Mouse (Mus musculus): Measurements from ENCODE around the gene Nacad. TPM values are rescaled to one million over a fixed set of nuclear protein-coding genes. Genes with fewer than 3 reads are reported as not detected.

Gene Nacad
- polyA plus RNA-seq, 1 experiment from 2014 or later, result 9.8 TPM

DNA sequence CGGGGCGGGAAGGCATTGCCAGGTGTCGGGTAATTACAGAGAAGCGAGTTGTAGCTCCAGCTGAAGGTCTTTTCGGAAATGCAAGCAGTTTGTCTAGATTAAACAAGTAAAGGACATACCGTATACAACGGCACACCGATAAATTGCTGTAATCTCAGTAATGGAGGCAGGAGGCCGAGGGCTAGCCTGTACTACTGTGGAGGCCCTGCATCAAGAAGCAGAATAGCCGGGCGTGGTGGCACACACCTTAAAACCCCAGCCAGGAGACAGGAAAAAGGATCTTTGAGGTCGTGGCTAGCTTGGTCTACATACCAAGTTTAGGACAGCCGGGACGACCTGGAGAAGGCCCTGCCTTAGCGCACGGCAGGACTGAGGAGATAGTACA lies 20.5 kb upstream of the Nacad start:
- 15% methylated on average over 16 of the region's 16 CpGs for whole genome bisulfite sequencing
- no peaks in the 10 kb centered on the region for H3K9me3 ChIP-seq
- peaks cover 23% of the 10 kb centered on the region for H3K4me1 ChIP-seq
- no peaks in the 10 kb centered on the region for H3K27me3 ChIP-seq (replicated peaks; ENCODE audit: low read depth, poor library complexity, severe bottlenecking)
- no peak for DNase-seq (ENCODE audit: low spot score)
- peak overlapping the region; percentile 96 for H3K27ac ChIP-seq (replicated peaks)
- H3K4me3 ChIP-seq, result peak overlapping the region; percentile 85
- H3K36me3 ChIP-seq (replicated peaks), result peaks cover 34% of the 10 kb centered on the region

DNA sequence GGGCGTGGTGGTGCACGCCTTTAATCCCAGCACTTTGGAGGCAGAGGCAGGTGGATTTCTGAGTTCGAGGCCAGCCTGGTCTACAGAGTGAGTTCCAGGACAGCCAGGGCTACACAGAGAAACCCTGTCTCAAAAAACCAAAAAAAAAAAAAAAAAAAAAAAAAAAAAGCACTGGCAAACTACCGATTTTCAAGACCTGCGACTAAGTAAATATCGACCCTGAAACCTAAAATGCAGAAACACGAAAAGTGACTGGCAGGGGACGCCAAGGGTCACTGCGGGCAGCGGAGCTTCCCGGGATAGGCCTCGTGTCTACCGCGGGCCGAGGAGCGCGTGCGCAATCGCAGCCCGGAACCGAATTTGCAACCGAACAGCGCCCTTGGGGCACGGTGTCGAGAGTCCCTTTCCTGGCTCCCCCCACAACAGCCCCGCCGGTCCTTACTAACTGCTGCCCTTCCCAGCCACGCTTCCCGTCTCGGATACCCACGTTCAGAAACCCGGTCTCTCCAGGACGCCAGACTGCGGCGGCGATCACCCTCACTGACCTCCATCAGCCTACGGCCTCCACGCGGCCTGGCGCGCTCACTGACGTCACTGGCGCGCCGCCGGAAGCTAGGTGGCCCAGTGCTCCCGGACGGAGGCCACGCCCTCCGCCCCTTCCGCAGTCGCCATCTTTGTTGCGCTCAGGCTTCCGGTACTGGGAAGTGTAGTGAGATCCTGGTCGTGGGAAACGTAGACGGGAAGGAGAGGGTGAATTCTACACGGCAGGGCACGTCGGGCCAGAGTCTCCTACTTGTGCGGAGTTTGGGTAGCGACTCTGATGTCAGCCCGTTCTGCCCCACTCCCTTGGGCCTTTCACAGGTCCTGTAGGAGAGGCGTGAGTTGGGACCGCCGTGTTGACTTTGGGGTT lies 19.9 kb upstream of the Nacad start, which contains the start of gene Tbrg4:
Gene Tbrg4 (minus strand): TSS at position 590 of the 910 bp plus-strand sequence.
- no peaks in the 10 kb centered on the region for H3K9me3 ChIP-seq
- WGBS, result under 1% methylated on average over 66 of the region's 66 CpGs
- peak within 1 kb of the TSS; percentile 85 for H3K4me3 ChIP-seq
- no peaks in the 10 kb centered on the region for H3K27me3 ChIP-seq (replicated peaks; ENCODE audit: low read depth, poor library complexity, severe bottlenecking)
- DNase-seq (ENCODE audit: low spot score), result peak; percentile 95
- H3K36me3 ChIP-seq (replicated peaks), result peaks cover 40% of the 10 kb centered on the region
- peak within 1 kb of the TSS; percentile 96 for H3K27ac ChIP-seq (replicated peaks)
- H3K4me1 ChIP-seq, result peaks cover 23% of the 10 kb centered on the region

DNA sequence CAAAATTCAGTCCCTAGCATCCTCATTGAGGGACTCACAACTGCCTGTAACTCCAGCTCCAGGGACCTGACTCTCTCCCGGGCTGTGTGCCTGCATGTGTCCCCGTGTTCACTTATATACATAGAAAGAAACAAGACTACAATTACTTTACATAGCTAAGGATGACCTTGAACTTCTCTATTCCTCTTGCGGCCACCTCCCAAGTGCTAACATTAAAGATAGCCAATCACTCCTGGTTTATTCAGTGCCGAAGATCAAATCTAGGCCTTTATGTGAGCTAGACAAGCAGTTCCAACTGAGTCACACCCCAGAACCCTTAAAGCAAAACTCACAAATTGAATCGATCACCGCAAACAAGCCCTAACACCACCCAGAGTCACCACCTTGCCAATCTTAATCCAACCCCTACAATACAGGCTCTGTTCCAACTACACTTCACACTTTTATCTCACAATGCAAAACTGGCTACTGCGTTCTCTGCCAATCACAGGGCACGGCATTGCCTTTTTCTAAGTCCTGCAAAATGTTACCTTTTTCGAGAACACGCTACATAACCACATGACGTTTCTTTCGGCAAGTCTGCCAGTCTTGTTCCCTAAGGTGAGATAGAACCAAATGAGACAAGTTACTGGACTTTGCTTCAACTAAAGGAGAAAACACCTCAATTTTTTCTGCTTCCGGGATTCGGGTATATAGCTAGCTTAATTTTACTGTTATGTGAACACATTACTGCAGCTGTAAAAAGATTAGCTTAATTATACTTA lies 18.9 kb upstream of the Nacad start:
- H3K27ac ChIP-seq (replicated peaks), result 0 out of 2 replicates have a peak overlapping the region, but pooled peaks have one; percentile 96
- peaks cover 23% of the 10 kb centered on the region for H3K4me1 ChIP-seq
- H3K4me3 ChIP-seq, result peak overlapping the region; percentile 85
- H3K36me3 ChIP-seq (replicated peaks), result peaks cover 50% of the 10 kb centered on the region
- no peaks in the 10 kb centered on the region for H3K27me3 ChIP-seq (replicated peaks; ENCODE audit: low read depth, poor library complexity, severe bottlenecking)
- DNase-seq (ENCODE audit: low spot score), result no peak
- WGBS, result 72% methylated on average over 14 of the region's 14 CpGs
- H3K9me3 ChIP-seq, result no peaks in the 10 kb centered on the region

DNA sequence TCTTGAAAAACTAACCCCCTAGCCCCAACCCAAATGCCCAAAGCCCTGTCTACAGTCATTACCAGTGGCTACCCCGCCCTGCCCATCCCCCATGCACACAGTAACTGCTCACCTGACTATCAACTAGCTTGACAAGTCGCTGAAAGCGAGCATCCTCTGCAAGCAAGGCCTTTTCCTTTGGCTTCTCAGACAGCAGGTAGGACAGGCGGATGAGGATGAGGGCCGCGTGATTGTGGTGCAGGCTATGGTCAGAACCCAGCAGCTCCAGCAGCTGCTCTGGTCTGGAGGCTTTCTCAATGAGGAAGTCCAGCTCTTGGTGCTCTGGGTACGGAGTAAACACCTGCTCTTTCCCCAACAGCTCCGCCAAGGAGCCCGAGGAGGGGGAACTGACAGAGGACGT lies 17.9 kb upstream of the Nacad start:
- Histone ChIP-seq H3K27me3 (replicated peaks; ENCODE audit: low read depth, poor library complexity, severe bottlenecking) (no peaks in the 10 kb centered on the region), H3K36me3 (replicated peaks) (peaks cover 61% of the 10 kb centered on the region), H3K4me3 (peak overlapping the region; percentile 85; the same call in 1 of the 2 replicates), H3K9me3 (no peaks in the 10 kb centered on the region), H3K27ac (replicated peaks) (no peak overlapping the region), H3K4me1 (peaks cover 23% of the 10 kb centered on the region)
- WGBS, result 90% methylated on average over 10 of the region's 10 CpGs
- no peak for DNase-seq (ENCODE audit: low spot score)

DNA sequence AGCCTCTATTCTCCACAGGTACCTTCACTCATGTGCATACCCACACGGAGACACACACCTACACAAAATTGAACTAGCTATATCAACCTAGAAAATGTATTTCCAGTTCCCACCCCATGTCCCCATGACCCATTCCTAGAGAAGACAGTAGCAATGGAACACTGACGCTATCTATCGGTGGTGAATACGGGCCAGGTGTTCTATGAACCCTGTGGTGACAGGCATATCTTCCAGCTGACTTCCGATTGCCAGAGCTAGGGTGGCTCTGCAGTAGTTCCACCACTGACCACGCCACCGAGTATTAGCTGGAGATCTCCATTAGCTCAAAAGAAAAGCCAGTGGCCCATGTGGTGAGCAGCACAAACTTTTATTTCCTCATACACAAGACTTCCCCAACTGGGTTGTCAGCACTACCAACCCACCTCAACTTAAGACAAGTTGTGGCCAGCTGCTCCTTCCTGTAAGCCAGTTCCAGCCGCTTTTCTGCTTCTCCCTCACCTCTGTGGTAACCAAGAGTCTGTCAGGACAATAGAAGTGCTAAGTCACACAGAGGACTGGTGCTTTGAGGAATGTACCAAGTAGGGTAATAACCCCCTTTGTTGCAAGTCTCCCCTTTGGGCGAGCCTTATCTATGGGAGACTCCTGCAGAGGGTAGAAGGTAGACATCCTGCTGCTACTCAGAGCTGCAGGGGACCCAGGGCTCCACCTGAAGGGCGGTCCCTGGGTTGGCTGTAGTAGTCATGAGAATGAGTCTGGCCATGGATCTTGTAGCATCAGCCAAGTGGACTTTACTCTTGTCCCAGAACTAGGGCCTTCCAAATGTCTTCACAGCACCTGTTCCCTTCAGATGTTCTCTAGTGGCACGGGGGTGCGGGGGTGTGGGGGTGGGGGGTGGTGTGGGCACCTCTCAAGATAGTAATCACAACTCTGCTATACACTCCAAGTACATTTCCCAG lies 9.7 kb upstream of the Nacad start:
- H3K4me3 ChIP-seq, result no peak overlapping the region
- no peak overlapping the region for H3K27ac ChIP-seq (replicated peaks)
- H3K27me3 ChIP-seq (replicated peaks; ENCODE audit: low read depth, poor library complexity, severe bottlenecking), result no peaks in the 10 kb centered on the region
- no peaks in the 10 kb centered on the region for H3K4me1 ChIP-seq
- DNase-seq (ENCODE audit: low spot score), result no peak
- no peaks in the 10 kb centered on the region for H3K9me3 ChIP-seq
- peaks cover 99% of the 10 kb centered on the region for H3K36me3 ChIP-seq (replicated peaks)
- WGBS, result 93% methylated on average over 12 of the region's 12 CpGs

DNA sequence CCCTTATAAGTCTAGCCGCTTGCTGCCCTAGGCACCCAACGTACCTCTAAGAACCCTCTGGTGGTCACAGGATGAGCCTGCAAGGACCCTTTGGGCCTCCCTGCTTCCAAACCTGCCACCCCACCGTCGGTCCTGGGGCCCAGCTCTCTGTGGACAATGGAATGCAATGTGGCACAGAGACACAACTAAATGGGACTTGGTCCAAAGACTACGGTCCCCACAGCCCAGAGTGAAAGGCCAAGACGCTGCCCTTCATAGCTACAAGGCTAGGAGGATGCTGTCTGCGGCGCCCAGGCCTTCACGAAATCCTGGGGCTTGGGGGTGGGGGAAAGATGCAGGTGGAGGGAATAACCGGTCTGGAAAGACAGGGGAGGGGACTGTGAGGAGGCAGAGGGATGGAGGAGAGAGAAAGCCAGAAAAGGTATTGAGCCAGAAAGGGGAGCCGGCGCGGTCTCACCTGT lies 802 bp downstream of the Nacad start:
- no peak for DNase-seq (ENCODE audit: low spot score)
- H3K9me3 ChIP-seq, result no peaks in the 10 kb centered on the region
- 13% methylated on average over 13 of the region's 13 CpGs for WGBS
- peaks cover 3% of the 10 kb centered on the region; the same call in 1 of the 2 replicates for H3K36me3 ChIP-seq (replicated peaks)
- H3K4me1 ChIP-seq, result peaks cover 53% of the 10 kb centered on the region
- peak overlapping the region; percentile 59 for H3K4me3 ChIP-seq
- peaks cover 57% of the 10 kb centered on the region for H3K27me3 ChIP-seq (replicated peaks; ENCODE audit: low read depth, poor library complexity, severe bottlenecking)
- H3K27ac ChIP-seq (replicated peaks), result peak overlapping the region; percentile 69

DNA sequence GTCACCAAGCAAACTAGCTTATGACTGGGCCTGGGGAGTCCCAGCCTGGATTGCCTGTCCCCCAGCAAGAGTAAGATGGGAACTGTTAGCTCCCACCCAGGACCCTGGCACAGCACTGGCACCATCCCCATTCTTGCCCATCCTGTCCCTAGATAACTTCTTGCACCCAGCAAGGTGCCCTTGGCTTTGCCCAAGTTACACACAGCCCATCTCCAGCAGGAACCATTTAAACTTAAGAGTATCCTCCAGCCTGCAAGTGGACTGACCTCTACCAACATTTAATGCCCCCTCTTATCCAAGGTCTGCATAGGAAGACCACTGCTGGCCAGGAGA lies 1.3 kb downstream of the Nacad start:
- no peak for DNase-seq (ENCODE audit: low spot score)
- Histone ChIP-seq H3K9me3 (no peaks in the 10 kb centered on the region), H3K4me1 (peaks cover 58% of the 10 kb centered on the region), H3K27me3 (replicated peaks; ENCODE audit: low read depth, poor library complexity, severe bottlenecking) (peaks cover 57% of the 10 kb centered on the region), H3K4me3 (peak overlapping the region; percentile 59), H3K36me3 (replicated peaks) (peaks cover 3% of the 10 kb centered on the region; the same call in 1 of the 2 replicates), H3K27ac (replicated peaks) (no peak overlapping the region; the same call in 1 of the 2 replicates)

DNA sequence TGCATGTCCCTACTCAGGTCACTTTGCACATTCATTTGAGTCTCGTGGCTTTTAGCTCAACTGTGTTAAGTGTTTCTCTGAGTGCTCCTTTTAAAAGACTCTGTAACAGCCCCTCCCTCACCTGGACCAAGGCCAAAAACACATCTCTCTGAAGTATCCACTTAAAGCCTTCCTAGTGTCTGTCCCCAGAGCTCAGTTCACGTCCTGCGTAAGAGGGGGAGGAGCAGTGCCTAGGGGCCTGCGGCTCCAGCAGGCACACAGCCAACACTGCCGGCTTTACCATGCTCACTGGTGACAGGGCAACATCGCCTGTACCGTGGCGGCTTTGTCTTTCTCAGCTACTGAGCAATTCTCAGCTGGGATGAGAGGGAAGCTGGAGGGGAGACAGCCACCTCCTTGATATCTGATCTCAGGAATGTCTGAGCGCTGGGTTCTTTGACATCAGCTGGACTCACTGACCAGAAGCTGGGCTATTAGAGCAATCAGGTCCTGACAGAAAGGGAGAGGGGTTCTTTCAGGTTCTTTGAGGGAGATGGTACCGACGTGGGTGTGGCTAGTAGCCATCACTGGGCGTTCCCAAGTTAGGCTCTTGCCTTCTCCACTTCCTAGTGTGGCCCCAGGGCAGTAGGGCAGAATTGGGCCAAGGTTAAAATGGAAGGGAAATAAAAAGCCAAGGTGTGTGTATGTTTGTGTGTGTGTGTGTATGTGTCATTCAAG lies 1.8 kb downstream of the Nacad start:
- Histone ChIP-seq H3K27ac (replicated peaks) (no peak overlapping the region), H3K4me3 (peak overlapping the region; percentile 59), H3K36me3 (replicated peaks) (peaks cover 6% of the 10 kb centered on the region; the same call in 1 of the 2 replicates), H3K9me3 (no peaks in the 10 kb centered on the region), H3K27me3 (replicated peaks; ENCODE audit: low read depth, poor library complexity, severe bottlenecking) (peaks cover 57% of the 10 kb centered on the region), H3K4me1 (peaks cover 63% of the 10 kb centered on the region)
- DNase-seq (ENCODE audit: low spot score), result peak; percentile 30
- 27% methylated on average over 12 of the region's 12 CpGs for WGBS

DNA sequence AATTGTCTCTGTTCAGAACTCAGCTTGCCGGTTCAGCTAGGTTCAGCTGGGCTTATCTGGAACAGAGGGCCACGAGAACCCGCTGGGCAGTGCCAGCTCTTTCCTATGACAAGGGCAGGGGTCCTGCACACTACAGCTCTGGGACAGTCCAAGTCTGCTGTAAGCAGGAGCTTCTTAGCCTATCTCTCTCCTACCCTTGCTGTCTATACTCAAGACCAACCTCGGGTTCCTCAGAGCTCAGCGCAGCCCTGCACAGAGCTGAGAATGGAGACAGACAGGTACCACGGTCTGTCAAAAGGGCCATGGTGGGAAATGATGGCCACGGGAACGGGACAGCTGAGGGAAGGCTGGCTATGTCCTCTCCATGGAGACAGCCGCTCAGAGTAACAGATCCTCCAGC lies 2.6 kb downstream of the Nacad start:
- peaks cover 57% of the 10 kb centered on the region for H3K27me3 ChIP-seq (replicated peaks; ENCODE audit: low read depth, poor library complexity, severe bottlenecking)
- peaks cover 71% of the 10 kb centered on the region for H3K4me1 ChIP-seq
- no peak for DNase-seq (ENCODE audit: low spot score)
- WGBS, result 78% methylated on average over 9 of the region's 9 CpGs
- H3K9me3 ChIP-seq, result no peaks in the 10 kb centered on the region
- H3K4me3 ChIP-seq, result no peak overlapping the region
- peaks cover 14% of the 10 kb centered on the region for H3K36me3 ChIP-seq (replicated peaks)
- 0 out of 2 replicates have a peak overlapping the region, but pooled peaks have one; percentile 10 for H3K27ac ChIP-seq (replicated peaks)

DNA sequence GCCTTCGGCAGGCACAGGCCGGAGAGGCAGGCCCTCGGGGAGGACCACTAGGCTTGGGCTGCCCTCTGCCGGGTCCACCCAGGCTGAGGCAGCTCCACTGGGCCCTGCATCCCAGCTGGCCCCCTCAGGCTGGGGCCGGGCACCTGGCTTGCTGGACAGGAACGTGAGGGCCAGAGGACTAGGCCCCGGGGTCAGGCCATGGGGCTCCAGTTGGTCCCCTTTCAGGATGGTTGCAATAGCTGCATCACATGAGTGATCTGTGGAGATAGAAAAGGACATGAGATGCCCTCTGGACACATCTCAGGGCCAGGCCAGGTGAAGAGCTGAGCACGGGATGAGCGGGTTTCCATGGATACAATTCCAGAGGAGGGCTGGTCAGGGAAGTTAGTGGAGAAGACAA lies 3.2 kb downstream of the Nacad start:
- WGBS, result 84% methylated on average over 9 of the region's 9 CpGs
- no peak for DNase-seq (ENCODE audit: low spot score)
- H3K4me1 ChIP-seq, result peaks cover 77% of the 10 kb centered on the region
- no peaks in the 10 kb centered on the region for H3K9me3 ChIP-seq
- no peak overlapping the region for H3K27ac ChIP-seq (replicated peaks)
- H3K27me3 ChIP-seq (replicated peaks; ENCODE audit: low read depth, poor library complexity, severe bottlenecking), result peaks cover 57% of the 10 kb centered on the region
- H3K4me3 ChIP-seq, result no peak overlapping the region
- peaks cover 20% of the 10 kb centered on the region for H3K36me3 ChIP-seq (replicated peaks)

DNA sequence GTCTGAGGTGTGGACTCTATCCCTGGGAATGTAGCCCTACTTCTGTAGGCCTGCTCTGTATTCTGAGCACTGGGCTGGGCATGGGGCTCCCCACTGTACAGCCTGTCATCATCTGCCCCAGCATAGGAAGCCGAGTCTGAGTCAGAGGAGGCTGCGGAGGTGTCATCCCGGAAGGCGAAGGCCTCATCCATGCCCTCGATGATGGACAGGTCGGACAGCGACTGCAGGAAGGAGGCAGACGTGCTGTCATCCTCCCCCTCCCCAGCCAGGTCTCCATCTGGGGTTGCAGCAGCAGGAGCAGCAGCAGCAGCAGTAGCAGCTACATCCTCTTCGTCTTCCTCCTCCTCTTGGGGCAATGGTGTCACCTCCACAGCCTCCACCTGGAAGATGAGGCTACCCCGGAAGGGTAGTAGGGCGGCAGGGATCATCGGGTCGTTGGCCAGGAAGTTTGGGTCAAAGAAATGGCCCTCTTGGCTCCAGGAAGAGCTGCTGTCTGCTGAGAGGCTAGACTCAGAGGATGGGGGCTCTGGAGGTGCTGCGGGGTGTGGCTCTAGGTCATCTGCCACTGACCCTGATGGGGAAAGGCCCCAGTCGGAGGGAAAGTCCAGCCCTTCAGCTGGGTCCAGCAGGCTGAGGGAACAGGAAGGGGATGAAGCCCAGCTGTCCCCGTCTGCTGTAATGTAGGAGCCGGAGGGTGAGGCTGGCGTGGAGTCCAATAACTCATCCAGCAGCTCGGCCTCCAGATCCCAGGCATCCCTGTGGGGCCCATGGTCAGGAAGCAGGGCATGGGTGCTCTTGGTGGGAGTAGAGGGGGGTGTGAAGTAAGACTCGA lies 4.0 kb downstream of the Nacad start:
- H3K27ac ChIP-seq (replicated peaks), result no peak overlapping the region
- DNase-seq (ENCODE audit: low spot score), result no peak
- H3K9me3 ChIP-seq, result no peaks in the 10 kb centered on the region
- H3K36me3 ChIP-seq (replicated peaks), result peaks cover 28% of the 10 kb centered on the region
- no peak overlapping the region for H3K4me3 ChIP-seq
- H3K27me3 ChIP-seq (replicated peaks; ENCODE audit: low read depth, poor library complexity, severe bottlenecking), result peaks cover 50% of the 10 kb centered on the region
- WGBS, result 75% methylated on average over 20 of the region's 20 CpGs
- H3K4me1 ChIP-seq, result peaks cover 85% of the 10 kb centered on the region
